Mouse (Mus musculus): ENCODE results near the gene Stra8. TPM values are rescaled to one million over a fixed set of nuclear protein-coding genes. Genes with fewer than 3 reads are reported as not detected.

Gene Stra8
- polyA plus RNA-seq, 1 experiment: not detected

DNA sequence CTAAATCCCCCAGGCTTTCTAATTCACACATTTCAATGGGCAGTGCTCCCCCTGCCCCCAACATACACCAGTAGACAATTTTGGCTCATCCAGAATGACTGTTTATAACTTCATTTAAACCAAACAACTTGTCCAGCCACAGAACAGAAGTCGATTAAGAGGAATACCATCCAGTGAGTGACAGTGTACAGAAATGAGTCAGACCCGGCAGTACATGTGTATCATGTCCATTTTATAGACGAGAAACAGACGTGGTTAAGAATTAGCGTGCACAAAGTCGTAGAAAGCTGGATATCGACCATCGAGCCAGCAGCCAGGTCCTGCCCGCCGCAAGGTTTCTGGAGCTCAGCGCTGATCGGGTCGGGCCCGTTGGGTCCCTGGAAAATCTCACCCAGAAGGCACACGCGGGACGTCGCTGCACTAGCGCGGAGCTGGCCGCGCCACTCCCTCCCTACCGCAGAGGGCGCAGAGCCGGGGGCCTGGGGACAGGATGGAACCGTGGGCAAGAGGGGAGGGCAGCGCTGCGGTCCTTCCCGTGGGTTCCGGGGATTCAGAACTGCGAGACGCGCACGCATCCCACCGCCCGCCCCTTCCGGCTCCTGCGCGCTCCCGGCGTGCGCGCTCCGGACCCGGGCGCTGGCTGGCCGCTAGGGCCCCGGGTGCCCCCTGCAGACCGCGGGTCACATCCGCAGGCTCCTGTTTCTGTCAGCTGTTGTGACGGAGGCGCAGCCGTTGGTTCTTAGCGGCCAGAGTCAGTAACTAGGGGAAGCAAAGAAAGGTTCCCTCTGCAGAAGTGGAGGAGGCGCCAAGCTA lies 42.2 kb upstream of the Stra8 start, which contains the start of gene Cyren:
Gene Cyren, minus strand, starts transcription at position 552 of the 813 bp plus-strand sequence.
- Histone ChIP-seq H3K4me3 (replicated peaks) (peak within 1 kb of the TSS; percentile 72), H3K9me3 (ENCODE audit: control insufficient read depth, low read length) (no peaks in the 10 kb centered on the region), H3K4me1 (ENCODE audit: control insufficient read depth) (peaks cover 63% of the 10 kb centered on the region), H3K36me3 (ENCODE audit: control insufficient read depth) (peaks cover 85% of the 10 kb centered on the region), H3K27me3 (ENCODE audit: control insufficient read depth) (no peaks in the 10 kb centered on the region)
- TF ChIP-seq TAL1 (IDR thresholded peaks at IDR 0.05; ENCODE audit: low read length): no peak
- TF ChIP-seq GATA1 (IDR thresholded peaks at IDR 0.05; ENCODE audit: low read length): no peak

DNA sequence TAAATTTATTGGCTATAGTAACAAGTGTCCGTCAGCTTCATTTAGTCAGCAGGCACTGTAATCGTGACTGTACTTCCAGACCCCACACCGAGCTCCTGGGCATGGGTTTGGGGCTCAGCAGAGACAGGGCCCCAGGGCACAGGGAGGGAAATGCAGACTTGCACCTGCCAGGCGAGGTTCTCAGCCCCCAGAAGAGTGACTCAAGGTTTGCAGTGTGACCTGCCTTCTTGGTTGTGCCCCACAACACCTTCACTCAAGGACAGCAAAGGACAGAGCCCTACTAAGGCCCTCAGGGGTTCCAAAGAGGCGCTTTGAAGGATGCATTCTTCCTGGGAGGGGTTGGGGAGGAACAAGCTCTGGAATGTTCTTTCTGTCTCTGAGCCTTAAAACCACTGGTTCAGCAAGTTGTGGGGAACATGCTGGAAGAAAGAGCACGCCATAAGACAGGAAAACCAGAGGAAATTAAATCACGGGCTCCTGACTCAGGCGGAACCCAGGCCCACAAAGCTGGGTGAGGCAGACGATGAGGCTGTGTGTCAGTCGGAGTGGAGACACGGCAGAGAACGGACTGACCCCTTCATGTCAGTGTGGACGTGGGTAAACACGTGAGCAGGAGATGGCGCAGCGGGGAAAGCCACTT lies 40.7 kb upstream of the Stra8 start:
- no peaks in the 10 kb centered on the region for H3K9me3 ChIP-seq (ENCODE audit: control insufficient read depth, low read length)
- H3K4me3 ChIP-seq (replicated peaks): no peak overlapping the region

DNA sequence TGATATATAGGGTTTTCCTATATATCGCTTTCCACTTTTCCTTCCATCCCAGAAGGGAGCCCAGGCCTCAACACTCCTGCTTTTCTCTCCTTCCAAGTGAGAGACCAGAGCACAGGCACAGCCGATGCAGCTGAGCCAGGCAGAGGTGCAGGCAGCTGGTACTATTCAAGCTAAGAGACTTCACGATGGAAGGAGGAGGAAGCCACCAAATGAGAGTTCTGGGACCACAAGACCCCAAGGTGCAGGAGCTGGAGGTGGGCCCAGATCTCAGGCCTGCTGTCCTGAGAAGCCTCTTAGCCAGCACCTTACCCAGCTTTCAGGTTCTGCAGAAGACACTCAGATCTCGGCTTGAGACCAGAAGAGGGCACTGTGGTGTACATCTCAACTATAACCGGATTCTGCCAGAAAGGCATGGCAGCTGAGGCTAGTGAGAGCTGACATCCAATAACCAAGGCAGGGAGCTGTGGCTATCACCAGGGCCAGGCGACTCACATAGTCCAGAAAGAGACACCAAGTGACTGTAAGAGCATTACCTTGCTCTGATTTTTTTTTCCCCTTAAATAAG lies 40.0 kb upstream of the Stra8 start:
- peaks cover 85% of the 10 kb centered on the region for H3K36me3 ChIP-seq (ENCODE audit: control insufficient read depth)
- H3K4me1 ChIP-seq (ENCODE audit: control insufficient read depth): peaks cover 43% of the 10 kb centered on the region
- no peaks in the 10 kb centered on the region for H3K9me3 ChIP-seq (ENCODE audit: control insufficient read depth, low read length)
- no peak overlapping the region for H3K4me3 ChIP-seq (replicated peaks)
- no peaks in the 10 kb centered on the region for H3K27me3 ChIP-seq (ENCODE audit: control insufficient read depth)
- TF ChIP-seq TAL1 (IDR thresholded peaks at IDR 0.05; ENCODE audit: low read length) (no peak), GATA1 (IDR thresholded peaks at IDR 0.05; ENCODE audit: low read length) (no peak)

More for the DNA sequence above, 40.7 kb upstream of the Stra8 start:
- Histone ChIP-seq H3K36me3 (ENCODE audit: control insufficient read depth) (peaks cover 85% of the 10 kb centered on the region), H3K4me1 (ENCODE audit: control insufficient read depth) (peaks cover 50% of the 10 kb centered on the region), H3K27me3 (ENCODE audit: control insufficient read depth) (no peaks in the 10 kb centered on the region)
- TF ChIP-seq TAL1 (IDR thresholded peaks at IDR 0.05; ENCODE audit: low read length) (no peak), GATA1 (IDR thresholded peaks at IDR 0.05; ENCODE audit: low read length) (no peak)

DNA sequence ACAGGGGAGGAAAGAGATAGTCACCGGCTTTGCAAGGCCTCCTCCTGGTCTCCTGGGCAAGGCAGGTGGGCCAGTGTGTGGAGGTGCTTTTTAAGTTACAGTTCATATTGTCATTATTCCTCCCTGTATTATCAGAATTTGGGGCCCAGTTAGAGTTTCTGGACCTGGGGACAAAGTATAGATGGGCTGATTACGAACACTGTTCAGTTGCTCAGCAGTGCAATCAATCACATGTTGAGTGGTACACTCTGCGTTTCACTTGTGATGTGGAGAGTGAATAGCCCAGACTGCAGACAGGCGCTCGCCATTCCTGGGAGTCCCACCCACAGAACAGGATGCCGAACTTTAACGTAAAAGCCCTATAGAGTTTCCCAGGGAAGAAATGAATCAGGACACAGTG lies 35.2 kb upstream of the Stra8 start:
- H3K27me3 ChIP-seq (ENCODE audit: control insufficient read depth): no peaks in the 10 kb centered on the region
- no peak overlapping the region for H3K4me3 ChIP-seq (replicated peaks)
- H3K9me3 ChIP-seq (ENCODE audit: control insufficient read depth, low read length): no peaks in the 10 kb centered on the region
- H3K36me3 ChIP-seq (ENCODE audit: control insufficient read depth): peaks cover 99% of the 10 kb centered on the region
- H3K4me1 ChIP-seq (ENCODE audit: control insufficient read depth): no peaks in the 10 kb centered on the region; the same call in 1 of the 2 replicates
- TF ChIP-seq TAL1 (IDR thresholded peaks at IDR 0.05; ENCODE audit: low read length) (no peak), GATA1 (IDR thresholded peaks at IDR 0.05; ENCODE audit: low read length) (no peak)

DNA sequence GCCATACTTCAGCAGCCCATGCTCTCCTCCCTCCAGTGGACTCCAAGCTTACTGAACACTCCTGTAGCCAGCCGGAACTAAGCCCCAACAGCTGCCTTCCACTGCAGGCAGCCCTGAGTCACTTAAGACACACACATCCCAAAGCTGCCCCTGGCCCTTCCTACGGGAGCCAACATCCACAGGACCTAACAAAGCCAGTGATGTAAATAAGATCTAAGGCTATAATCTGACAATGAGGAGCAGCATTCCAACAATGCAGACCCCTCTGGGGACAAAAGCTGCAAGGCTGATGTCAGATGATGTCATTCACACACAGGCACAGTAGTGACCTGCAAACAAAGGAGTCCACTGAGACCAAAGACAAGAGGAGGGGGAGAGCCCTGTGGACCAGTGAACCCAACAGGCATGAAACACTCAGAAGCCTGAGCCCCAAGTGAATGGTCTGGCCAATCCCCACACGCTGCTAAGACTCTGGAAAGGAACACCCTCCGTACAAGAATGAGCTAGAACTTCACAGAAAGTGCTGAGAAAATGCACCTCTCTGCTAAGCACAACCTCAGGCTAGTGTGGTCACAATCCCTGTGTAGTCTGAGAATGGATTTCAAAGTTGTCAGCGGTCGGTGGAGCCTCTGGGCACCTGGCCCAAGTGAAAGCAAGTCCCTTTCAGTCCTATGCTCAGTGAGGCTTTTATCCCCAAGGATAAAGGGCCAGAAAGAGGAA lies 32.7 kb upstream of the Stra8 start:
- H3K9me3 ChIP-seq (ENCODE audit: control insufficient read depth, low read length): no peaks in the 10 kb centered on the region
- peaks cover 99% of the 10 kb centered on the region for H3K36me3 ChIP-seq (ENCODE audit: control insufficient read depth)
- no peak overlapping the region for H3K4me3 ChIP-seq (replicated peaks)
- H3K4me1 ChIP-seq (ENCODE audit: control insufficient read depth): peaks cover 1% of the 10 kb centered on the region
- TF ChIP-seq GATA1 (IDR thresholded peaks at IDR 0.05; ENCODE audit: low read length): no peak
- no peak for TF ChIP-seq TAL1 (IDR thresholded peaks at IDR 0.05; ENCODE audit: low read length)
- no peaks in the 10 kb centered on the region for H3K27me3 ChIP-seq (ENCODE audit: control insufficient read depth)

DNA sequence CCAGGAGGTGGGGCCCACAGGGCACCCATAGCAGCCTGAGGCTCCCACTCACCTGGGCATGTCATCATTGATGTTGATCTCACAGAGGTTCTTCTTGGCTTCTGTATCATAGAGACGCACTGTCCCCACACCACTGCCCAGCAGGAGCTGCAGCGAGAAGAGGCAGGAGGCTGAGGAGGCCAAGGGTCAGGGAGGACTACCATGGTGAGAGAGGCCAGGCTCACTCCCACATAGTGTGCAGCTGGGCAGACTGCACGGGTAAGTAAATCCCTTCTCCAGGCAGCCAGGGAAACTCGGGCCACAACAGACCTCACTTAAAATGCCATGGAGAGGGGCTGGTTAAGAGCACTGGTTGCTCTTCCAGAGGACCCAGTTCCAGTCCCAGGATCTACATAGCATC lies 30.8 kb upstream of the Stra8 start:
- no peaks in the 10 kb centered on the region for H3K27me3 ChIP-seq (ENCODE audit: control insufficient read depth)
- no peak for TF ChIP-seq TAL1 (IDR thresholded peaks at IDR 0.05; ENCODE audit: low read length)
- no peak for TF ChIP-seq GATA1 (IDR thresholded peaks at IDR 0.05; ENCODE audit: low read length)
- H3K9me3 ChIP-seq (ENCODE audit: control insufficient read depth, low read length): no peaks in the 10 kb centered on the region
- peaks cover 3% of the 10 kb centered on the region for H3K4me1 ChIP-seq (ENCODE audit: control insufficient read depth)
- no peak overlapping the region for H3K4me3 ChIP-seq (replicated peaks)
- H3K36me3 ChIP-seq (ENCODE audit: control insufficient read depth): peaks cover 98% of the 10 kb centered on the region

DNA sequence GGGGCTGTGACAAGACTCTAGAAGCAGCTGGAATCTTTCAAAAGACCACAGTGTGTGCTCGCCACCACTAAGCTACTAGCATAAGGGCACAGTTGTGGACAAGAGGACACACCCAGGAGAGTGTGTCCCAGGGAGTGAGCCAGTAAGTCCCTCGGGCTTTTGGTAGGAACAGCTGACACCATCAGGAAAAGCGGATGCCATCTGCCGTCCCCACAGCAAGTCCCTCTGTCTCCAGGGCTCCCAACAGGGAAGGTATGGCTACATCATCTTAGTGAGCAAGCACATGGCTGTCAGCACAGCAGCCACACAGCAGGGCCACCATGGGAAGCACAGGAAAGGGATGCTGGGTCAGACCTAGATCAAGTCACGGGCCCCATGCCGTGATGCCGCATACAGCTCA lies 24.4 kb upstream of the Stra8 start:
- Histone ChIP-seq H3K4me1 (ENCODE audit: control insufficient read depth) (peaks cover 10% of the 10 kb centered on the region), H3K36me3 (ENCODE audit: control insufficient read depth) (peaks cover 98% of the 10 kb centered on the region)

DNA sequence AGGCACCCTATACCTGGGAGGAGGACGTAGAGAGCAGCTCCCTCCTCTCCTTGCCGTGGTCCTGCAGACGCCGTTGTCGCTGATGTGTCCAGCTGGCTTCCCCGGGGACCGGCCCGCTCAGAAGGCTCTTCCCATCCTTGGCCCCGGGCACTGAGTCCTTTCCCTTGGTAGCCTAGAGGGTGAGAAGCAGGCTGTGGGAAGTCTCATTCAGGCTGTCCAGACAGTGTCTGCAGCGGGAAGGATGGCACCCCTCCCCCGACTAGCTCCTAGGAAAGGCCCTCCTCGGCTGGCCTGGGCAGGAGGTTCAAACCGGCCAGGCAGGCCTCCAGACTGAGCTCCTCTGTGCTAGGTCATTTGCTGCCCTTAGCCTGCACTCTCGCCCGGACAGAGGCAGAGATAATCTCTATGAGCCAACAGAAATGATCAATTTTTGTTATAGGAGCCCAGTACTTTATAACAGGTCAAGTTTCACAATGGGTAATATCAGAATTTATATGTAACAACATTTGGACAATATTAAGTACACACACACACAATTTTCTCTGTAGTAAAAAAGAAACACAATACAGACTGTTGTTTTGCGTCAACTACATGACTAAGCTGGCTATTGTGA lies 23.7 kb upstream of the Stra8 start:
- peaks cover 98% of the 10 kb centered on the region for H3K36me3 ChIP-seq (ENCODE audit: control insufficient read depth)
- H3K4me1 ChIP-seq (ENCODE audit: control insufficient read depth): peaks cover 10% of the 10 kb centered on the region
- no peak overlapping the region for H3K4me3 ChIP-seq (replicated peaks)

More for the DNA sequence above, 24.4 kb upstream of the Stra8 start:
- Histone ChIP-seq H3K27me3 (ENCODE audit: control insufficient read depth) (no peaks in the 10 kb centered on the region), H3K4me3 (replicated peaks) (no peak overlapping the region), H3K9me3 (ENCODE audit: control insufficient read depth, low read length) (no peaks in the 10 kb centered on the region)
- TF ChIP-seq GATA1 (IDR thresholded peaks at IDR 0.05; ENCODE audit: low read length): no peak
- no peak for TF ChIP-seq TAL1 (IDR thresholded peaks at IDR 0.05; ENCODE audit: low read length)

More for the DNA sequence above, 23.7 kb upstream of the Stra8 start:
- H3K27me3 ChIP-seq (ENCODE audit: control insufficient read depth): no peaks in the 10 kb centered on the region
- no peaks in the 10 kb centered on the region for H3K9me3 ChIP-seq (ENCODE audit: control insufficient read depth, low read length)
- TF ChIP-seq GATA1 (IDR thresholded peaks at IDR 0.05; ENCODE audit: low read length): no peak
- TF ChIP-seq TAL1 (IDR thresholded peaks at IDR 0.05; ENCODE audit: low read length): no peak
